Mouse (Mus musculus): ENCODE measurements around the gene Rpp30. TPM values are rescaled to one million over a fixed set of nuclear protein-coding genes. Genes with fewer than 3 reads are reported as not detected.

Gene Rpp30
- total RNA-seq, 1 experiment = 32.6 TPM

GRCm38 (mm10) chr19:36129213-36129612, 45.7 kb downstream of the Rpp30 start:
- H3K9ac ChIP-seq (ENCODE audit: insufficient read depth, low read depth, low read length, poor library complexity, severe bottlenecking) = no peak overlapping the region
- H3K9me3 ChIP-seq (ENCODE audit: control insufficient read depth, insufficient read depth, low read depth, low read length) = no peaks in the 10 kb centered on the region
- TF ChIP-seq HCFC1 (IDR thresholded peaks at IDR 0.05; ENCODE audit: borderline replicate concordance, insufficient read depth, low read length) = no peak
- no peak for TF ChIP-seq ZNF384 (IDR thresholded peaks at IDR 0.05; ENCODE audit: low read depth, low read length)
- no peak for TF ChIP-seq MAFK (IDR thresholded peaks at IDR 0.05; ENCODE audit: insufficient read depth, low read depth, low read length)
- TF ChIP-seq ZC3H11A (IDR thresholded peaks at IDR 0.05; ENCODE audit: borderline replicate concordance, low read depth, low read length) = no peak
- TF ChIP-seq CHD2 (IDR thresholded peaks at IDR 0.05; ENCODE audit: low read depth, low read length) = no peak
- H3K27ac ChIP-seq (ENCODE audit: insufficient read depth, low read depth, low read length, poor library complexity, severe bottlenecking) = no peak overlapping the region
- no peak for DNase-seq (ENCODE audit: low read depth, low spot score)
- no peak overlapping the region for H3K4me3 ChIP-seq (ENCODE audit: insufficient read depth in 1 of 2, low read depth in 1 of 2, low read length in 2 of 2, poor library complexity in 1 of 2, severe bottlenecking in 1 of 2)
- H3K36me3 ChIP-seq (ENCODE audit: control insufficient read depth, insufficient read depth, low read length, poor library complexity, severe bottlenecking) = no peaks in the 10 kb centered on the region
- in situ Hi-C loops (cut with MboI; ENCODE audit: low sequenced_read_pairs in 2 of 2, unreplicated experiment in 2 of 2) = no loop called here
- no peaks in the 10 kb centered on the region for H3K4me1 ChIP-seq (ENCODE audit: control insufficient read depth in 2 of 2, insufficient read depth in 2 of 2, low read length in 2 of 2, poor library complexity in 1 of 2)

GRCm38 (mm10) chr19:36129643-36130042, 46.1 kb downstream of the Rpp30 start:
- no peaks in the 10 kb centered on the region for H3K36me3 ChIP-seq (ENCODE audit: control insufficient read depth, insufficient read depth, low read length, poor library complexity, severe bottlenecking)
- H3K4me3 ChIP-seq (ENCODE audit: insufficient read depth in 1 of 2, low read depth in 1 of 2, low read length in 2 of 2, poor library complexity in 1 of 2, severe bottlenecking in 1 of 2) = 0 out of 4 replicates have a peak overlapping the region, but pooled peaks of 1 of the 2 experiments have one; percentile 5
- no peak overlapping the region for H3K9ac ChIP-seq (ENCODE audit: insufficient read depth, low read depth, low read length, poor library complexity, severe bottlenecking)
- no peak overlapping the region for H3K27ac ChIP-seq (ENCODE audit: insufficient read depth, low read depth, low read length, poor library complexity, severe bottlenecking)
- no peak for TF ChIP-seq ZC3H11A (IDR thresholded peaks at IDR 0.05; ENCODE audit: borderline replicate concordance, low read depth, low read length)
- TF ChIP-seq HCFC1 (IDR thresholded peaks at IDR 0.05; ENCODE audit: borderline replicate concordance, insufficient read depth, low read length) = no peak
- no peak for TF ChIP-seq MAFK (IDR thresholded peaks at IDR 0.05; ENCODE audit: insufficient read depth, low read depth, low read length)
- no peak for TF ChIP-seq ZNF384 (IDR thresholded peaks at IDR 0.05; ENCODE audit: low read depth, low read length)
- no peak for TF ChIP-seq CHD2 (IDR thresholded peaks at IDR 0.05; ENCODE audit: low read depth, low read length)
- in situ Hi-C loops (cut with MboI; ENCODE audit: low sequenced_read_pairs in 2 of 2, unreplicated experiment in 2 of 2) = no loop called here
- H3K9me3 ChIP-seq (ENCODE audit: control insufficient read depth, insufficient read depth, low read depth, low read length) = no peaks in the 10 kb centered on the region
- no peak for DNase-seq (ENCODE audit: low read depth, low spot score)
- no peaks in the 10 kb centered on the region for H3K4me1 ChIP-seq (ENCODE audit: control insufficient read depth in 2 of 2, insufficient read depth in 2 of 2, low read length in 2 of 2, poor library complexity in 1 of 2)

GRCm38 (mm10) chr19:36130181-36130580, 46.7 kb downstream of the Rpp30 start:
- H3K9me3 ChIP-seq (ENCODE audit: control insufficient read depth, insufficient read depth, low read depth, low read length) = no peaks in the 10 kb centered on the region
- H3K36me3 ChIP-seq (ENCODE audit: control insufficient read depth, insufficient read depth, low read length, poor library complexity, severe bottlenecking) = no peaks in the 10 kb centered on the region
- H3K4me3 ChIP-seq (ENCODE audit: insufficient read depth in 1 of 2, low read depth in 1 of 2, low read length in 2 of 2, poor library complexity in 1 of 2, severe bottlenecking in 1 of 2) = no peak overlapping the region
- H3K9ac ChIP-seq (ENCODE audit: insufficient read depth, low read depth, low read length, poor library complexity, severe bottlenecking) = no peak overlapping the region
- no peak for TF ChIP-seq ZNF384 (IDR thresholded peaks at IDR 0.05; ENCODE audit: low read depth, low read length)
- no peak for TF ChIP-seq HCFC1 (IDR thresholded peaks at IDR 0.05; ENCODE audit: borderline replicate concordance, insufficient read depth, low read length)
- no peak for TF ChIP-seq ZC3H11A (IDR thresholded peaks at IDR 0.05; ENCODE audit: borderline replicate concordance, low read depth, low read length)
- no peak for TF ChIP-seq MAFK (IDR thresholded peaks at IDR 0.05; ENCODE audit: insufficient read depth, low read depth, low read length)
- no peak for TF ChIP-seq CHD2 (IDR thresholded peaks at IDR 0.05; ENCODE audit: low read depth, low read length)
- in situ Hi-C loops (cut with MboI; ENCODE audit: low sequenced_read_pairs in 2 of 2, unreplicated experiment in 2 of 2) = no loop called here
- no peak for DNase-seq (ENCODE audit: low read depth, low spot score)
- H3K27ac ChIP-seq (ENCODE audit: insufficient read depth, low read depth, low read length, poor library complexity, severe bottlenecking) = no peak overlapping the region
- no peaks in the 10 kb centered on the region for H3K4me1 ChIP-seq (ENCODE audit: control insufficient read depth in 2 of 2, insufficient read depth in 2 of 2, low read length in 2 of 2, poor library complexity in 1 of 2)

- in situ Hi-C loops (cut with MboI; ENCODE audit: low sequenced_read_pairs in 2 of 2, unreplicated experiment in 2 of 2) = no loop called here
- Histone ChIP-seq H3K36me3 (ENCODE audit: control insufficient read depth, insufficient read depth, low read length, poor library complexity, severe bottlenecking) (no peaks in the 10 kb centered on the region), H3K4me3 (ENCODE audit: insufficient read depth in 1 of 2, low read depth in 1 of 2, low read length in 2 of 2, poor library complexity in 1 of 2, severe bottlenecking in 1 of 2) (no peak overlapping the region), H3K27ac (ENCODE audit: insufficient read depth, low read depth, low read length, poor library complexity, severe bottlenecking) (no peak overlapping the region), H3K4me1 (ENCODE audit: control insufficient read depth in 2 of 2, insufficient read depth in 2 of 2, low read length in 2 of 2, poor library complexity in 1 of 2) (no peaks in the 10 kb centered on the region), H3K9me3 (ENCODE audit: control insufficient read depth, insufficient read depth, low read depth, low read length) (no peaks in the 10 kb centered on the region), H3K9ac (ENCODE audit: insufficient read depth, low read depth, low read length, poor library complexity, severe bottlenecking) (no peak overlapping the region)
- no peak for DNase-seq (ENCODE audit: low read depth, low spot score)
- TF ChIP-seq ZC3H11A (IDR thresholded peaks at IDR 0.05; ENCODE audit: borderline replicate concordance, low read depth, low read length) = no peak
- TF ChIP-seq CHD2 (IDR thresholded peaks at IDR 0.05; ENCODE audit: low read depth, low read length) = no peak
- TF ChIP-seq MAFK (IDR thresholded peaks at IDR 0.05; ENCODE audit: insufficient read depth, low read depth, low read length) = no peak
- no peak for TF ChIP-seq ZNF384 (IDR thresholded peaks at IDR 0.05; ENCODE audit: low read depth, low read length)
- TF ChIP-seq HCFC1 (IDR thresholded peaks at IDR 0.05; ENCODE audit: borderline replicate concordance, insufficient read depth, low read length) = no peak
Observed at GRCm38 (mm10) chr19:36131990-36132389, 48.5 kb downstream of the Rpp30 start.

- TF ChIP-seq HCFC1 (IDR thresholded peaks at IDR 0.05; ENCODE audit: borderline replicate concordance, insufficient read depth, low read length) (no peak), ZC3H11A (IDR thresholded peaks at IDR 0.05; ENCODE audit: borderline replicate concordance, low read depth, low read length) (no peak), MAFK (IDR thresholded peaks at IDR 0.05; ENCODE audit: insufficient read depth, low read depth, low read length) (no peak), CHD2 (IDR thresholded peaks at IDR 0.05; ENCODE audit: low read depth, low read length) (no peak), ZNF384 (IDR thresholded peaks at IDR 0.05; ENCODE audit: low read depth, low read length) (no peak)
- Histone ChIP-seq H3K9me3 (ENCODE audit: control insufficient read depth, insufficient read depth, low read depth, low read length) (no peaks in the 10 kb centered on the region), H3K9ac (ENCODE audit: insufficient read depth, low read depth, low read length, poor library complexity, severe bottlenecking) (no peak overlapping the region), H3K27ac (ENCODE audit: insufficient read depth, low read depth, low read length, poor library complexity, severe bottlenecking) (no peak overlapping the region), H3K36me3 (ENCODE audit: control insufficient read depth, insufficient read depth, low read length, poor library complexity, severe bottlenecking) (no peaks in the 10 kb centered on the region), H3K4me1 (ENCODE audit: control insufficient read depth in 2 of 2, insufficient read depth in 2 of 2, low read length in 2 of 2, poor library complexity in 1 of 2) (no peaks in the 10 kb centered on the region), H3K4me3 (ENCODE audit: insufficient read depth in 1 of 2, low read depth in 1 of 2, low read length in 2 of 2, poor library complexity in 1 of 2, severe bottlenecking in 1 of 2) (no peak overlapping the region)
- DNase-seq (ENCODE audit: low read depth, low spot score) = no peak
- in situ Hi-C loops (cut with MboI; ENCODE audit: low sequenced_read_pairs in 2 of 2, unreplicated experiment in 2 of 2) = no loop called here
Observed at GRCm38 (mm10) chr19:36133064-36133463, 49.5 kb downstream of the Rpp30 start.

All from ES-E14 (cell line).